Mouse (Mus musculus): ENCODE data around the gene Ranbp10.

Gene Ranbp10

DNA sequence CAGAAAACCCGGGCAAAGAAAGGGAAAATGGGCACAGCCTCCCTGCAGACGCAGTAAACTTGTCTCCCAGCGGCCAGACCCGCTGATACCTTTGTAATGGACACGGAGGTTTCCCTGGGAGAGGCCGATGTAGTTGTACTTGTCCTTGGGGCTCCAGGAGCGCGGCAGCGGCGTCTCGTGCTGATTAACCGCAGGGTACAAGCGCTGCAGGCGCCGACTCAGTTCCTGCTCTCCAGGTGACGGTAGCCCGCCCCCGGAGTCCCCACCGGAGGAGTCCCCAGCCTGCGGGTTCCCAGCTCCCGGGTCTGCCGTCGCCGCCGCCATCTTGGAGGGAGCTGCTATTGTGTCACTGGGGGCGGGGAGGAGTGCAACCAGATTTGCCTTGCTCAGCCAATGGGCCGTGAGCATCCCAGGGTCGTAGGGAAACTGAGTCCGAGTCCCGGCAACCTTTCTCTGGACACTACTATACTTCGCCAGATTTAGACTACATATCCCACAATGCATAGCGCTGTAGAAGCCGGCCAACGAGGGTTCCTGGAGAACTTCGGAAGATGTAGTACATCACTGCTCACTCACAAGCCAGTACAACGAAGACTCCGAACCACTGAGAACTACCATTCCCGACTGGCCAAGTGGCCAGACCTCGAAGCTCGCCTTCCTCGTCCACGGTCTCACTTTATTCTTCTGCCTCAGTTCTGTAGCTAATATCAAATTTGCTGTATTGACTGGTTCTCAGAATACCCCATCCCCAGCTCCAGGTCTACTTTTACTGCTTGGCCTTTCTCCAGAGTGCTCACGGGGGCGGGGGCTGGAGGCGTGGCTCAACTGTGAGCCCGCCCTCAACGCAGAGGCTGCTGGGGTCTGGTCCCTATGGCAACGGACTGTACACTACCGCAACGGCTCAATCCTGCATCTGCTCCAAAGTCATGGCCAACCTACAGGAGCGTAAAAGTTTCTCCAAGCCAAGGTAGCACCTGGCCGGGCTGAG is at the start of gene Ranbp10, which contains the start of gene Tsnaxip1:
Ranbp10 (minus strand) TSS at position 490 of the 988 bp plus-strand sequence.
Tsnaxip1 (plus strand) TSS at position 871 of the 988 bp plus-strand sequence.
- DNase-seq (ENCODE audit: low read depth, low spot score) = peak; percentile 98

DNA sequence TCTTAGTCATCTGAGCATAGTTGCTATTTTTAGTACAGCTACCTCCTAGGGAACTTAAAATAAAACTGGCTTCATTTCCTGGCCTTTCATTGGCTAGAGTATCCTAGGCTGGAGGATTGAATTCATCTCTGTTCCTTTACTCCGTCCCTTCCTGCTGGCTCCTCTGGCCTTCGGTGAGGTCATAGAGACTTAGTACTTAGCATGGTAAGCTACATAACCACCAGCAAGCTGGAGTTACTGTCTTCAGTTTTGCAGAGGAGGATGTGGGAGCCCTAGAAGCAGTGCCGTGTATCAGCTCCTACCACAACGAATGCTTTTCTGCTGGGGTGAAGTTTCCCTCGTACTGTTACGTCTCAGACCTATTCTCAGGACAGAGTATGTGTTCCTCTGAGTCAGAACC is 47.2 kb upstream of the Ranbp10 start:
- no peak for DNase-seq (ENCODE audit: low read depth, low spot score)

DNA sequence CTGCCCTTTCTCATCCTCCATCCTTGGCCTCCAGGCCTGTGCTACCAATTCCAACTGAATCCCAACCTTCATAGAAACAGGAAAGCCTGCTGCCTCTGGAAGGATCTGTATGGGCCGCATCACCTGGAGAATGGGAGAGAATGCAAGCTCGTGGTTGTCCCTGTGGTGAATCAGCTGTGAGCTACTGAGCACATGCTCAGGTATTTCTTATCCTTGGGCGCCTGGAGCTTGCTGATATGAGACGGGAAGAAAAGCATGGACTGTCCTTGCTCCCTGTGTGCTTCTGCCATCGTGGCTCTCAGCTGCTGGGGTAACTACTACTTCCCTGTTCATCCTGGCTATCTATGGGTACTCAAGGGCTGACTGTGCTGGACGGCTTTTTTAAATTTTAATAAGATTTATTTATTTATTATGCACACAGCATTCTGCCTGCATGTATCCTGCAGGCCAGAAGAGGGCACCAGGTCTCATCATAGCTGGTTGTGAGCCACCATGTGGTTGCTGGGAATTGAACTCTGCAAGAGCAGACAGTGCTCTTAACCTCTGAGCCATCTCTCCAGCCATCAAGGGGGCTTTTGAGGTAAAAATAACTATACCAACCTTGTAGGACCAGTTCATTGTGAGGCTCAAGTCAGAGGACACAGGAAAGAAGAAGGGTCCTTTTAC is 39.3 kb upstream of the Ranbp10 start:
- peak; percentile 34 for DNase-seq (ENCODE audit: low read depth, low spot score)

DNA sequence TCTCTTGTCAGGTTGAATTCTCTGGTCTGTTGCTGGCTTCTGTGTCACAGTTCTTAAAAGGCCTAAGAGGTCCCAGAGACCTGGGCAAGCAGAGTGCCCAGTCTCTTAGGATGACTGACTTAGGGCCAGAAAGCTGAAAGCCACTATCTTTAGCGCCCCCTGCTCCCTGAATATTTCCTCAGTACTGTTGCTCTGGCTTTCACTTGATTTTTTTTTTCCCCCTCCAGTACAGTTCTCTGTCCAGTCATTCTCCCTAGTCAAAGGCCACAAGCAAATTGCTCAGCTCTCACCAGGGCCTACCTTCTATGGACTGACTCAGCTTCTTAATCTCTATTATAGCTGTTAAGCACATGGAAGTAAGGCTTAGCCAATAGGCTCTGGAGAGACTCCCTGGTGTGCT is 34.8 kb upstream of the Ranbp10 start:
- peak; percentile 39 for DNase-seq (ENCODE audit: low read depth, low spot score)

DNA sequence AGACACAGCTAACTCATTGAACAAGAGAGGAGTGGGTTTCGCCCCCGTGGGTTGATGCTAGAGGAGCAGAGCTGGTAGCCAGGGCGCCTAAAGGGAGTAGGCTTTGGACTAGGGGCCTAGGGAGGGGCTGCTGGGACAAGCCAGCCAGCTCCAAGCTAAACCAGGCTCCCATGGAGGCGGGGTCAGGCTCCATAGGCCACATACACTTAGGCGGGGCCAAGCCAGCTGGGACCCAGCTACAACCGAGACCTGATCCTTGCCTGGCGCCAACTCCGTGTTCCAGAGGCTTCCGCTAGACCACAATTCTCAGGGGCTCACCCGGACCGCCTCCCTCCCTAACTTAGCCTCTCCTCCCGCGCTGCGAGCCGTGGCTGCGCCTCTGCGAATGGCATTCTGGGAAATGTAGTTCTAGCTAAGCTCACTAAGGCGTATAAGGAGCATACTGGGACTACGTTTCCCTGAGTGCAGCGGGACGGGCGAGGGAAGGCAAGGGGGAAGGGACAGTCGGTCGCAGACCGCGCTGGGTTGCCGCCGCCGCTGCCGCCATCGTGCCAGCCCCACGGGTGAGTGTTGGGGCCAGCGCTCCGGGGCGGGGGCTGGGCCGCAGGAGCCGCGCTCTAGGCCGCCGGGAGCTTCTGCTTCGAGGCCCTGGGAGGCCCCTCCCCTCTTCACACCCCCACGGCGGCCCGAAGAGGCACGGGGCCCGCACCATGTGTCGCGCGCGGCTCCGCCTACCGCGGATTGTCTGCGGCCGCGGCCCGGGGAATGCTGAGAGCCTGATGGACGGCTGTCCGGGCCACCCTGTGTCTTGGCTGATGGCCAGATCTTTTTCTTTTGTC is 33.2 kb upstream of the Ranbp10 start, which contains the start of gene Nutf2:
Nutf2 (plus strand) TSS at position 438 of the 839 bp plus-strand sequence.
- DNase-seq (ENCODE audit: low read depth, low spot score) = peak; percentile 94

DNA sequence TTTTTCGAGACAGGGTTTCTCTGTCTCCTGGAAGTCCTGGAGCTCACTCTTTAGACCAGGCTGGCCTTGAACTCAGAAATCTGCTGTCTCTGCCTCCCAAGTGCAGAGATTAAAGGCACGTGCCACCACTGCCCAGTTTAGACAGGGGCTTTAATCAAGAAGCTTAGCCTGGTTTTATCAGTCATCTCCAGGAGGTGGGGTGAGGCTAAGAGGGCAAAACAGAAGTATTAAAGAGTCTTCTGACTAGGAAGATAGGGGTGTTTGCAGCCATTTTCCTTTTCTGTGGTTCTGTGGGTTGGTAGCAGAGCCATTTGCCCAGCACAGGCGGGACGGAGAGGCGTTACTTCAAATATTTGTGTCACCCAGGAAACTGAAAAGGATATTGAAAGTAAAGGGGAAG is 32.2 kb upstream of the Ranbp10 start:
- no peak for DNase-seq (ENCODE audit: low read depth, low spot score)

DNA sequence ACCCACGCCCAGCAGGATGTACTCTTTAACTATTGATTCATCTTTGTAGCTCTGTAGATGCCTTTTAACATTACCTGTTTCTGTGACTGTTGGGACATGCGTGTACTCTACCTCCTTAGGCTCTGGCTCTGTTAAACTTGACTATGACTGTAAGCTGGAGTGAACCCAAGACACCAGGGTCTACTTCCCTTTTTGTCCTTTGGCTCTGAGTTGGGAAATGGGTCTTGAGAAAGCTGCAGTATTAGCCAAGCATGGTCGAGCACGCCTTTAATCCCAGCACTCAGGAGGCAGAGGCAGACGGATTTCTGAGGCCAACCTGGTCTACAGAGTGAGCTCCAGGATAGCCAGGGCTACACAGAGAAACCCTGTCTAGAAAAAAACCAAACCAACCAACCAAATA is 31.3 kb upstream of the Ranbp10 start:
- no peak for DNase-seq (ENCODE audit: low read depth, low spot score)

DNA sequence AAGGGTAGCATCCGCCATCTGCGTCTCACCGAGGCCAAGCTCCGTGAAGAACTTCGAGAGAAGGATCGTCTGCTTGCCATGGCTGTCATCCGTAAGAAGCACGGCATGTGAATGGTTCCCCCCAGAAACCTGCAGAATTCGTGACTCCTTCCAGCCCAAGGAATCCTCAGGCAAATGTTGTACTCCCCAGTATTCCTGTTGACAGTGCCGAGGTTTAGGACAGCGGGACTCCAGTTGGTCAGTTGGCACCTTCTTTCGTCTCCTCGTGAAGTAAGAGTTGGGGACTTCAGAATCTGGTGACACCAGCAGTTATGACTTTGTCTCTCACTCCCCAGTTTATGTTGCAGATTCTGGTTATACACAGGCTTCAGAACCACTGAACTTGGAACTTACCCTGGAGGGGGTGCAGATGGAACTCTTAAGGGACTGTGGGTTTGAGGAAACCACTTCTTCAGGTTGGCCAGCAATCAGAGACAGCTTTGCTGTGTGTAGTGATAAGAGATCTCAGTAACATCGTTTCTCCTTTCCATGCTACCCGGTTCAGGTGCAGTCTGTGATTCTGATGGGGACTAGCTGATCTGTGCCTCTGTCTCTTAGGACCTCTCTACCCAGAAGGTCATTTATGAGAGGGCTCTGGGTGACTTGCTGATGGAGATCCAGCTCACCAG is 29.2 kb upstream of the Ranbp10 start:
- DNase-seq (ENCODE audit: low read depth, low spot score) = no peak

DNA sequence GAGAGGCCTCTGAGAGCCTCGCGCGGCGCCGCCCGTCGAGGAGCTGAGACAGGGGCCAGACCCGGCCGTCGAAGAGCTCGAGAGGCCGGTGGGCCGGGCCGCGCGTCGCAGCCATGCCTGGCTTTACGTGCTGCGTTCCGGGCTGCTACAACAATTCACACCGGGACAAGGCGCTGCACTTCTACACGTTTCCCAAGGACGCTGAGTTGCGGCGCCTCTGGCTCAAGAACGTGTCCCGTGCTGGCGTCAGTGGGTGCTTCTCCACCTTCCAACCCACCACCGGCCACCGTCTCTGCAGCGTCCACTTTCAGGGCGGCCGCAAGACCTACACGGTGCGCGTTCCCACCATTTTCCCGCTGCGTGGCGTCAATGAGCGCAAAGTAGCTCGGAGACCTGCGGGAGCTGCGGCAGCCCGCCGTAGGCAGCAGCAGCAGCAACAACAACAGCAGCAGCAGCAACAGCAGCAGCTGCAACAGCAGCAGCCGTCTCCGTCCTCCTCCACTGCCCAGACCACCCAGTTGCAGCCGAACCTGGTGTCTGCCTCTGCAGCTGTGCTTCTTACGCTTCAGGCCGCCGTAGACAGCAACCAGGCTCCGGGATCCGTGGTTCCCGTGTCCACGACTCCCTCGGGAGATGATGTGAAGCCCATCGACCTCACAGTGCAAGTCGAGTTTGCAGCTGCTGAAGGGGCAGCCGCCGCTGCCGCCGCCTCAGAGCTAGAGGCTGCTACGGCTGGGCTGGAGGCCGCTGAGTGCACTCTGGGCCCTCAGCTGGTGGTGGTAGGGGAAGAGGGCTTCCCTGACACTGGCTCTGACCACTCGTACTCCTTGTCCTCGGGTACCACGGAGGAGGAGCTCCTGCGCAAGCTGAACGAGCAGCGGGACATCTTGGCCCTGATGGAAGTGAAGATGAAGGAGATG is 28.4 kb upstream of the Ranbp10 start:
- DNase-seq (ENCODE audit: low read depth, low spot score) = no peak

DNA sequence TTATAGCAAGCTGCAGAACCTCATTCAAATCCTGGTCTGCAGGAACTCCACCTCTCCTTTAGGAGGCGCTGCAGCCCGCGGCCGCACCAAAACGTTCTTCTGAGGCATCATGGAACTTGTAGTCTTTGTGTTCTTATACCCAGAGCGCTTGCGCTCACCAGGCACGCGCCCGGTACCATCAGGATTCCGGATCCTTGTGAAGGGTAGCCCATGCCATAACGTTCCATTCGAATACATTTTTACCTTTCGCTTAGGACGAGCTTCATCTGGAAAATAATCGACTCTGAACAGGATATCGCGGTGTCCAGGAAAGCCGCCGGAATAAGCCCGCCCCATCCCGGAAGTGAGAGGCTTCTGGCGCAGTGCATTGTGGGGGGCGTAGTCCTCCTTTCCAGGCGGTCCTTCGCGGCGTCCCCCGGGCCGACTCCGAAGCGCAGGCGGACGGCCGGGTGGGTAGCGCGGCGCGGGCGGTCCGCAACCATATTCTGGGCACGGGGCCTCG is 27.6 kb upstream of the Ranbp10 start, which contains the start of gene Thap11:
Thap11 (plus strand) TSS at position 418 of the 502 bp plus-strand sequence.
- DNase-seq (ENCODE audit: low read depth, low spot score) = peak; percentile 93

DNA sequence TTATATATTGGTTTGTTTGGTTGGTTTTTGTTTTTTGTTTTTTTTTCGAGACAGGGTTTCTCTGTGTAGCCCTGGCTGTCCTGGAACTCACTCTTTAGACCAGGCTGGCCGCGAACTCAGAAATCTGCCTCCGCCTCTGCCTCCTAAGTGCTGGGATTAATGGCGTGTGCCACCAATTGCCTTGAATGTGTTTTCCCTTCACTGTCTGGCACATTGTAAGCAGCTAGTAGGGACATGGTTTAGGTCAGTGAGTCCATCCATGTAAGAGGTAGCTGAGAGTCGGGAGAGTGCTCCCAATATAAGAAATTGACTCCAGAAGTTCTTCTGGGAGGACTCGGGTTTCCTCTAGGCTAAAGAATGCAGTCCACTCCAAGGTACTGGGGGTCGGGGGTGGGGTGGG is 27.2 kb upstream of the Ranbp10 start:
- DNase-seq (ENCODE audit: low read depth, low spot score) = no peak

DNA sequence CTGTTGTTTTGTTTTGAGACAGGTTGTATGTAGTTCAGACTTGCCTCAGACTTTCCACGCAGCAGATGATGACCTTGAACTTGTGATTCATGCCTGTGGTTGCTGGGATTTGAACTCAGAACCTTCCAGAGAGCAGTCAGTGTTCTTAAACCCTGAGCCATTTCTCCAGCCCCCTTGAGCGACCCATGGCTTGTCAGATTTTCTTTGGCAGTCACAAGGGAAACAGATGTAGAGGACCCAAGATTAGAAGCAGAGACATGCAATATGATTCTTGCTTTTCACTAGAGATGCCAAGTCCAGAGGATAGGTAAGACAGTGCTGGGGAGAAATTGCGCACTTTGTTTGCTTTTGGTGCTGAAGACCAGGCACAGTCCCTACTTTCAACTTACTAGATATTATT is 26.0 kb upstream of the Ranbp10 start, which contains the start of gene Cenpt:
Cenpt (minus strand) TSS at position 101 of the 400 bp plus-strand sequence.
- DNase-seq (ENCODE audit: low read depth, low spot score) = no peak

DNA sequence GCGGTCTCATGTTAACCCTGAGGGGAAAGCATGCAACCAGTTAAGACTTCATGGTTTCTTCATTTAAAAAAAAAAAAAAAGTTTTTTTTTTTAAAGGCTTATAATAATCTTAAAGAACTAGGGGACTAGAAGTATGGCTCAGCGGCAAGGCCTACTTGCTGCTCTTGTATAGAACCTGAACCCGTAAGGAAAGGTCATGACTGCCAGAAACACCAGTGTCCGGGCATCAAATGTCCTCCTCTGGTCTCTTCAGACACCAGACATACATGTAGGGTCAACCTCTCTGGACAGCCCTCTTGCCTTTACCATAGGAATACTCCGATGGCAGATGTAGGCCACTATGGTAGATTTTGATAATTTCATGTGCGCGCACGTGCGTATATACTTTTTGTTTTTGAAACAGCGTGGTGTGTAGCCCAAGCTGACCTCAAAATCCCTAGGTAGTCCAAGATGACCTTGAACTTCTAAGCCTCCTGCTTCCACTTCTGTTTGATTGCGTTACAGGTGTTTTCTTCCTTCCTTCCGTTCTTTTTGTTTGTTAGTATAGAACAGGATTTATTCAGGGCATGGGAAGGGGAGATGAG is 25.1 kb upstream of the Ranbp10 start:
- no peak for DNase-seq (ENCODE audit: low read depth, low spot score)

DNA sequence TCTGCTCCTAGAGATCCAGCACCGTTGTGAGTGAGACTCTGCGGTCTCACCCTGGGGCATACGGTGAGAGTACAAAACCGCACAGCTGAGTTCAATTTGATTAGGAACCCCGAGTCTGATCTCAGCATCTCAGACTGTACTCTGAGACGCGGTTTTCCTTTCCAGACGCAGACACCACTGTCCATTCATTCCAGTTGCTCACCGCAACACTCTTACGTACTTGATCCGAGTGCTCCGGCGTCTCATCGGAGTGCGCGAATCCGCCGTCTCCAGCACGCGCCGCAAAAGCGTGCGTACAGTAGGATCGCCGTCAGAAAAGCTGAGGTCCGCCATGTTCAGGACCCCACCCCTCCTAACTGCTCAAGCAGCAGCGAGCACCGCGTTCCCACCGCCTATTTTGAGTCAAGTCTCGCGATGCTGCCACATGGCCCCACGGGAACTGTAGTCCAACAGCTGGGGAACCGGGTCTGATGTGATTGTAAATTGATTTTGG is 24.5 kb upstream of the Ranbp10 start:
- peak; percentile 93 for DNase-seq (ENCODE audit: low read depth, low spot score)

DNA sequence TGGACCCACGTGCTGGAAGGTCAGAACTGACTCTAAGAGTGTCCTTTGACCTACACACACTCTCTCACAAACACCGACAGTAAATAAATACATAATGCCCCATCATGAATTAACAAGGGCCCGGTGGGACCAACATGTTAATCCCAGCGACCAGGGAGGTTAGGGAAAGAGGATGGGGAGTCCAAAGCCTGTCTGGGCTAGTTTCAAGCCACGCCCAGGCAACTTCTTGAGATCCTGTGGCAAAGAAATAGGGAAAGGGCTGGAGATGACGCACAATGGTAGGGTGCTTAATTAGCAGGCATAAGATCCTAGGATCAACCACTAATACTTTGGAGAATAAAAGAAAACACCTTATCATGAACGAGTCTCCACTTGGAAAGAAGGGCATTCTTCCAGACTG is 23.5 kb upstream of the Ranbp10 start:
- DNase-seq (ENCODE audit: low read depth, low spot score) = no peak

DNA sequence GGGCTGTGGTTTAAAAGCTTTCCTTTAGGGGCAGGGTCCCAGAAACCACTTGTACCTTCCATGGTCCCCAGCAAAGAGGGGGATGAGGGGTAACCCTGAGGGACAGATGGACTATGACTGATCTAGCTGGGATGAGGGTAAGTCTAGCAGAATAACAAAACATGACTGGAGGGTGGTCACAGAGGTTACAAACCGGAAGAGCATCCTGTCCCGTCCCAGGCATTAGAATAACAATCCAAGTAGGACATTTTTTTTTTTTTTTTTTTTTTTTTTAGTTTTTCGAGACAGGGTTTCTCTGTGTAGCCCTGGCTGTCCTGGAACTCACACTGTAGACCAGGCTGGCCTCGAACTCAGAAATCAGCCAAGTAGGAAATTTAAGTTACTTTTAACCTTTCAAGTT is 22.9 kb upstream of the Ranbp10 start:
- DNase-seq (ENCODE audit: low read depth, low spot score) = no peak

DNA sequence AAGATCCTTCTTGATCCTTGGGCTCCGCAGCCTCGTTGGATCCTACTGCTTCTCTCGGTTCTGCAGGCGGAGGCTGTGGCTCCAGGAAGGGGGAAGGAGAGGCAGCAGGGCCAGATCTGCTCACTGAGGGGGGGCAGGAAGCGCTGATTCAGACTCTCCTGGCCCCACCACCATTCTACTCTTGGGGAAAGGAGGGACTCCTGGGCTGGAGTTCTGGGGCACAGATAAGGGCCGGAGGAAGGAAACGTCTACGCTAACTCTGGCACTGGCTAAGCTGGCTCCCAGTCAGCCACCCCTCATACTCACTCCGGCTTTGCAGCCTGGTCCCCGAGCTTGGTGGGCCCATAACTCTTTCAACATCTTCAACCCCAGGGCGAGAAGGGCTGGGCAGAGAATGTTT is 19.5 kb upstream of the Ranbp10 start:
- DNase-seq (ENCODE audit: low read depth, low spot score) = no peak

DNA sequence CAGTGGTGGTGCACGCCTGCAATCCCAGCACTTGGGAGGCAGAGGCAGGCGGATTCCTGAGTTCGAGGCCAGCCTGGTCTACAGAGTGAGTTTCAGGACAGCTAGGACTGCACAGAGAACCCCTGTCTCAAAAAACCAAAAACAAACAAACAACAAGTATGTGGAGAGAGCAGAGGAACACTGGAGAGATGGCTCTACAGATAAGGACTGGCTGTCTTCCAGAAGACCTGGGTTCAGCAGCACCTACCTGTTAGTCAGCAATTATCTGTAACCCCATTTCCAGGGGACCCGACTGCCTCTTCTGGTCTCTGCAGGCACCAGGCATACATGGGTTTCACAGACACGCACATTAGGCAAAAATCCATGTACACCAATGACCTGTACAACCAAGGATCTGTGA is 12.1 kb upstream of the Ranbp10 start:
- DNase-seq (ENCODE audit: low read depth, low spot score) = no peak

DNA sequence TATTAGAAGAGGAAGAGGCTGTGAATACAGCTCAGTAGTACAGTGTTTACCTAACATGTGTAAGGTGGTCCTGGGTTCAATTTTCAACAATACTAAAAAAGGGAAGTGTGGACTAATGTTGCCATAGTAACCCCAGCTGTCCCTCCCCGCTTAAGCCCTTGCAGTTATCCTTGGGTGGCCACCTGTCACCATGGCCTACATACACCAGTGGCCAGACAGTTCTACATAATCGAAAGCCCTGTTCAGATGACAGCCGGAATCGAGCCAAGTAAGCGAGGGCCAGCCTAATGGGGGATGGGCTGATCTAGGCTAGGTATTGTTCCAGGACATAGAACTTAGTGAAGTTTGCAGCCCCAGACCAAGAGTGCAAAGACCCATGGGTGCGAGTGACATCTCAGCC is 9.8 kb upstream of the Ranbp10 start:
- no peak for DNase-seq (ENCODE audit: low read depth, low spot score)
